Mouse (Mus musculus) heart, postnatal 0 days (tissue): Measurements from ENCODE around the gene Gstm3. TPM values are rescaled to one million over a fixed set of nuclear protein-coding genes. Genes with fewer than 3 reads are reported as not detected.

ENCODE experiments used
- ATAC-seq: fragments of 200-750 bp; cut with Nextera tagmentation; 2 replicates; pipeline ENCODE4 v1.8.0; 2017; ENCODE audit warnings: low read depth, moderate number of reproducible peaks, moderate library complexity; ENCODE audit not compliant: insufficient read depth
- DNase-seq: peaks from one replicate; pipeline ENCODE4 v3.0.0-alpha.2; 2016; ENCODE audit warnings: low spot score
- H3K27ac ChIP-seq: fragments of 300-500 bp; sonication (generic); 2 replicates; pipeline ENCODE4 v1.5.1; 2014; ENCODE audit warnings: low read depth, mild to moderate bottlenecking
- H3K27me3 ChIP-seq: fragments of 300-500 bp; sonication (generic); 2 replicates; pipeline ENCODE4 v1.6.1; 2014; ENCODE audit warnings: low read length, mixed read lengths; ENCODE audit not compliant: control insufficient read depth, insufficient read depth
- H3K36me3 ChIP-seq: fragments of 300-500 bp; sonication (generic); replicated peaks from 2 replicates; pipeline ENCODE4 v1.6.1; 2014; ENCODE audit warnings: low read length, mixed read lengths; ENCODE audit not compliant: control insufficient read depth, insufficient read depth
- H3K4me1 ChIP-seq: fragments of 300-500 bp; sonication (generic); 2 replicates; pipeline ENCODE4 v1.6.1; 2014; ENCODE audit warnings: antibody characterized with exemption; ENCODE audit not compliant: control insufficient read depth, insufficient read depth
- H3K4me2 ChIP-seq: fragments of 300-500 bp; sonication (generic); 2 replicates; pipeline ENCODE4 v1.6.1; 2014; ENCODE audit warnings: low read depth, mild to moderate bottlenecking, low read length, moderate library complexity
- H3K4me3 ChIP-seq: fragments of 300-500 bp; sonication (generic); 2 replicates; pipeline ENCODE4 v1.5.1; 2014; ENCODE audit warnings: low read depth, low read length
- H3K9ac ChIP-seq: fragments of 300-500 bp; sonication (generic); replicated peaks from 2 replicates; pipeline ENCODE4 v1.6.1; 2014; ENCODE audit warnings: low read depth, low read length, mixed read lengths
- H3K9me3 ChIP-seq: fragments of 300-500 bp; sonication (generic); replicated peaks from 2 replicates; pipeline ENCODE4 v1.6.1; 2016; ENCODE audit warnings: low read length; ENCODE audit not compliant: control insufficient read depth
- CTCF ChIP-seq: IDR thresholded peaks from 2 replicates; pipeline ENCODE4 v1.5.1; 2016; ENCODE audit warnings: antibody characterized with exemption, control low read depth, low read depth
- EP300 ChIP-seq: IDR thresholded peaks from 2 replicates; pipeline ENCODE4 v1.6.1; 2016; ENCODE audit warnings: antibody characterized with exemption, low read depth
- WGBS: fragments of 180-500 bp; shearing (Covaris S2); extraction: QIAGEN DNeasy Blood & Tissue Kit; methylation state at CpG from one replicate; pipeline ENCODE4 v1.1.7; 2014; 5-methylcytosine and 5-hydroxymethylcytosine counted together
- polyA plus RNA-seq: library from polyadenylated mRNA; unstranded; fragments of >200 nt; fragmentation: Nextera tagmentation; extraction: Ambion mirVana; gene quantifications from 2 replicates; pipeline ENCODE4 v1.2.1, GENCODE M21; 2015
- total RNA-seq: library from RNA; depleted of rRNA; stranded (reverse); fragments of >200 nt; gene quantifications from 2 replicates; pipeline ENCODE4 v1.2.3, GENCODE M21; 2014; ENCODE audit warnings: low replicate concordance

Gstm3 gene
- total and polyA plus RNA-seq, 2 experiments from 2014 or later: not detected

DNA sequence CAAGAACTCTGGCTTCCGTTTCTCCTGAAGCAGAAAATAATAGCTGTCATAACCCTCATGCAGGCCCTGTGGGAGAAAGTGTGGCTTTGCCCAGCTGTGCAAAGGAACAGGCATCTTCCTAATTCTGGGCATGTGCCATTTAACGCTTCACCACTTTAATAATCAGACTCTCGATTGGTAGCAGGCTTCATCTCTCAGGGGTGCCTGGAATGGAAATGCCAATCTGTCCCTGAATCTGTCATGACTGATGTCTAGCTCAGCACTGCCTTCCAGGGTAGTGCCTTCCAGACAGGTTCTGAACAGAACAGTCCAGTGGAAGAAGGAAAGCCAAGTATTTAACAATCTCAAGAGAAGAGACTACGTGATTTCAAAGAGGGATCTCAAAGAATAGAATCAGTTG lies 27.8 kb downstream of the Gstm3 start:
- ATAC-seq: no peak
- no peak for TF ChIP-seq EP300
- TF ChIP-seq CTCF: no peak
- H3K4me2 ChIP-seq: no peak overlapping the region
- WGBS: 69% methylated on average over 4 of the region's 4 CpGs
- no peak overlapping the region for H3K4me3 ChIP-seq
- no peak for DNase-seq
- no peaks in the 10 kb centered on the region for H3K9me3 ChIP-seq
- H3K9ac ChIP-seq: no peak overlapping the region
- H3K27ac ChIP-seq: no peak overlapping the region
- no peaks in the 10 kb centered on the region for H3K27me3 ChIP-seq
- no peaks in the 10 kb centered on the region for H3K36me3 ChIP-seq
- H3K4me1 ChIP-seq: peaks cover 15% of the 10 kb centered on the region

- TF ChIP-seq EP300 (no peak), CTCF (no peak)
- no peak overlapping the region for H3K9ac ChIP-seq
- H3K4me1 ChIP-seq: peaks cover 23% of the 10 kb centered on the region
- no peaks in the 10 kb centered on the region for H3K27me3 ChIP-seq
- H3K9me3 ChIP-seq: no peaks in the 10 kb centered on the region
- H3K27ac ChIP-seq: no peak overlapping the region
- no peak for ATAC-seq
- no peak overlapping the region for H3K4me2 ChIP-seq
- no peak overlapping the region for H3K4me3 ChIP-seq
- DNase-seq: no peak
- 41% methylated on average over 7 of the region's 7 CpGs for WGBS
- no peaks in the 10 kb centered on the region for H3K36me3 ChIP-seq
Observed at GRCm38 (mm10) chr3:107940524-107940923, 28.6 kb downstream of the Gstm3 start.

DNA sequence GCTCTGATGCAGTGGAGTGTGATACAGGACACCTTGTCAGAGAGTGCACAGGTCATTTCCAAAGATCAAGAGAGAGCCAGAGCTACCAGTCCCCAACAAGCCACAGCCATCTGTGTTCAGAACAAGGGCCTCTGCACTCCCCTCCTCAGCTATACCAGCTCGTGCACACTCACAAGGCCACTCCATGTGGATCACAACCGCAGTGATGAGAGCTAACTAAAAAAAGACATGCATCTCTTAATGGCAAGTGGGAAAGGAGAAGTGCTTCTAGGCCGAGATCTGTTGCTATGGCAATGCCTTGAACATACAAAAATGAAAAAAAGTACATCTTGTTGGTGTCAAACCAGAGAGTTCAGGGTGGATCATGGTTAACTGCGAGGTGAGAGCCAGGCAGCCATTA lies 29.3 kb downstream of the Gstm3 start:
- Histone ChIP-seq H3K9me3 (no peaks in the 10 kb centered on the region), H3K4me1 (peaks cover 24% of the 10 kb centered on the region), H3K9ac (no peak overlapping the region), H3K27me3 (no peaks in the 10 kb centered on the region), H3K36me3 (no peaks in the 10 kb centered on the region), H3K4me3 (no peak overlapping the region), H3K4me2 (no peak overlapping the region), H3K27ac (no peak overlapping the region)
- TF ChIP-seq CTCF: no peak
- no peak for TF ChIP-seq EP300
- 64% methylated on average over 4 of the region's 4 CpGs for WGBS
- ATAC-seq (no peak), DNase-seq (no peak)

DNA sequence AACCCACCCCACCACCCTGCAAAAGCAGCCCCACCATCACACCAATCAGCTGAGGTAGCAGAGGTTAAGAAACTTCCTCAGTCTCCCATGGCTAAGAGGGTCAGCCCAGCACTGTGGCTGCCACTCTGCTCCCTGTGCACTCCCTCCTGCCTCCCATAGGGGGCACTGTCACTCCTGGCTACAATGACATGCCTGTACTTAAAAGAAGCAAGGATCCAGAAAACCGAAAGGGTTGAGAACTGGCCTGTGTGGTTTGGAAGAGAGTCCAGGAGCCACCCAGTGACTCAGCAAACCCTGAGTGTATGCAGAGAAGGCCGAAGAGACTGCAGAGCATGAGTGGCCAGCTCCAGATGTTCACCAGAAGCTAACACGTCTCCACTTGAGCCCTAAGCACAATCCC lies 29.7 kb downstream of the Gstm3 start:
- no peak overlapping the region for H3K4me3 ChIP-seq
- TF ChIP-seq CTCF (peak; percentile 76), EP300 (no peak)
- no peaks in the 10 kb centered on the region for H3K36me3 ChIP-seq
- peak; percentile 50; the same call in 1 of the 2 replicates for ATAC-seq
- H3K4me1 ChIP-seq: peaks cover 24% of the 10 kb centered on the region
- no peaks in the 10 kb centered on the region for H3K9me3 ChIP-seq
- no peaks in the 10 kb centered on the region for H3K27me3 ChIP-seq
- 38% methylated on average over 3 of the region's 3 CpGs for WGBS
- H3K4me2 ChIP-seq: no peak overlapping the region
- no peak overlapping the region for H3K27ac ChIP-seq
- no peak overlapping the region for H3K9ac ChIP-seq
- DNase-seq: peak; percentile 55

- Histone ChIP-seq H3K27me3 (no peaks in the 10 kb centered on the region), H3K9me3 (no peaks in the 10 kb centered on the region), H3K4me3 (no peak overlapping the region), H3K27ac (no peak overlapping the region), H3K9ac (no peak overlapping the region), H3K4me2 (no peak overlapping the region), H3K4me1 (peaks cover 16% of the 10 kb centered on the region), H3K36me3 (no peaks in the 10 kb centered on the region)
- TF ChIP-seq CTCF: no peak
- no peak for TF ChIP-seq EP300
- no peak for DNase-seq
- 22% methylated on average over 3 of the region's 3 CpGs for WGBS
- no peak for ATAC-seq
Observed at GRCm38 (mm10) chr3:107935888-107936287, 33.2 kb downstream of the Gstm3 start.

DNA sequence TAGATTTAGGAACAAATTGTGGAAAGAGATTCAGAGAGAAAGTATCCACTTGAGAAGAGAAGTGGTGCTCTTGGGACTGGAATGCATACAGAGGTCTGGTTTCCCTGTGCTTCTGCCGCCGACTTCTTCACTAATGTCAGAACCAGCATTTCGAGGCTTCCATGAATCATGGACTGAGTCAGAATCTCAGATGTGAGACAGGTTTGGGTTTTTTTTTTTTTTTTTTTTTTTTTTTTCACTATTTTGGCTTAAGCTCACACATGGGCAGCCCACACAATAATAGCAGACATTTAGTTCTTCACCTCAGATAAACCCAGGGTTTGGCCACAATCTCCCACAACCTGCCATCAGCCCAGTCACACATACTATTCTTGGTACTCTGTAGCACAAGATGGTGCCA lies 33.8 kb downstream of the Gstm3 start:
- no peak overlapping the region for H3K27ac ChIP-seq
- no peaks in the 10 kb centered on the region for H3K27me3 ChIP-seq
- no peak overlapping the region for H3K4me2 ChIP-seq
- peaks cover 10% of the 10 kb centered on the region; the same call in 1 of the 2 replicates for H3K4me1 ChIP-seq
- 43% methylated on average over 3 of the region's 3 CpGs for WGBS
- no peaks in the 10 kb centered on the region for H3K36me3 ChIP-seq
- H3K9ac ChIP-seq: no peak overlapping the region
- TF ChIP-seq EP300 (no peak), CTCF (no peak)
- ATAC-seq (no peak), DNase-seq (no peak)
- no peak overlapping the region for H3K4me3 ChIP-seq
- H3K9me3 ChIP-seq: no peaks in the 10 kb centered on the region
